Mouse (Mus musculus) E14TG2a.4 (cell line): Measurements from ENCODE around the gene Rptor.

Experiments
- CTCF ChIP-seq: conservative IDR thresholded peaks from 2 replicates; pipeline ENCODE4 v1.5.1; 2014; ENCODE audit warnings: low read length
- NANOG ChIP-seq: IDR thresholded peaks from 2 replicates; pipeline ENCODE4 v1.6.1; 2014; ENCODE audit warnings: borderline replicate concordance, low read length, mixed read lengths
- POU5F1 ChIP-seq: IDR thresholded peaks from 2 replicates; pipeline ENCODE4 v1.6.1; 2014; ENCODE audit warnings: low read length, borderline replicate concordance

- TF ChIP-seq CTCF = 0 out of 2 replicates have a peak, but pooled peaks have one; percentile 13
- TF ChIP-seq POU5F1 = no peak
- TF ChIP-seq NANOG = no peak
Observed at GRCm38 (mm10) chr11:119637519-119637918, 34.8 kb downstream of the Rptor start.
